Mouse (Mus musculus) layer of hippocampus, postnatal 14 days (tissue): ENCODE measurements at regions not wholly inside any gene's neighbourhood (a gene's known extent, or its start where the extent isn't known, plus 50 kb on each side); places are given as distances from the start of the nearest gene placed in this dataset.

Experiments
- DNase-seq, 2 experiments: peaks; one replicate each; pipeline ENCODE4 v3.0.0; 2021 to 2022; ENCODE audit warnings: low spot score in 2 of 2, mixed read lengths in 1 of 2

GRCm38 (mm10) chr16:90615791-90616190 lies 111.4 kb downstream of the Mis18a start:
- DNase-seq = no peak

- DNase-seq = no peak
These were observed 113.1 kb downstream of the Mis18a start for GRCm38 (mm10) chr16:90614137-90614536.

- no peak for DNase-seq
These were observed 117.0 kb downstream of the Mis18a start for GRCm38 (mm10) chr16:90610097-90610808.

GRCm38 (mm10) chr16:90599329-90599870 lies 127.8 kb downstream of the Mis18a start:
- no peak for DNase-seq

DNA sequence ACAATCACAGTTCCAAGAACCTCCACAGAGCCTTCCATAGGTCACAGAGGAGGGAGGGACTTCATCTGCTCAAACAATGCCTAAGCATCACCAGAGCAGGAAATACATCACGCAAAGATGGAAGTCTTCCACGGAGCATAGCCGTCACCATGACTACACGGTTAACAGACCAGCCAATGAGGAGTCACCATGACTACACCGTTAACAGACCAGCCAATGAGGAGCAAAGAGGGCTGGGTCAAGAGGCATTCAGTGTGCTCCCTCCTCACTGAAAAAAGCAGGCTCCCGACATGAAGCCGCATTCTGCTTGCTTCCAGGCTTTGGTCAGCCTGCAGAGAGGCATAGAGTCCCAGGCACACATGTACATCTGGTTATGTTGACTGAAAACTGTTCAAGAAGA lies 128.5 kb downstream of the Mis18a start:
- DNase-seq = no peak

- no peak for DNase-seq
These were observed 134.3 kb downstream of the Mis18a start for GRCm38 (mm10) chr16:90592721-90593481.

- DNase-seq = no peak
These were observed 142.0 kb downstream of the Mis18a start for GRCm38 (mm10) chr16:90585171-90585570.

- no peak for DNase-seq
These were observed 146.8 kb downstream of the Mis18a start for GRCm38 (mm10) chr16:90580411-90580810.

- DNase-seq = no peak
These were observed 156.1 kb downstream of the Mis18a start for GRCm38 (mm10) chr16:90571107-90571506.

- no peak for DNase-seq
These were observed 157.4 kb downstream of the Mis18a start for GRCm38 (mm10) chr16:90569826-90570225.

DNA sequence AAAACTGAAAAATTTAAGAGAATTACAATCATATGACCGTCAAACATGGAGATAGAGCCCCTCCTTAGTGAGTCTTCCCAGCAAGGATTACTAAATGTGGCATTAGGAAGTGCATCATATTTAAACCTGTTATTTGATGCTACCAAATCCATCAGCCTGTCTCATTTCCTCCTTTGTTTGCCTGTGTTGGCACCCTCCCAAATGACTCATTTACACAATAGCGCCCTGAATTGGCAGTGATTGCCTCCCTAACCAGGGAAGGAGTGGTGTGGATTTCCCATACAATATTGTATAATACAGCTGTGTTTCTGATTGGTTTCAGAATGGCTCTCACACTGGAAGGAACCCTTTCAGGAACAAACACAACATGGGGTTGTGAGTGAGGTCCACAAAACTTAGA lies 162.0 kb downstream of the Mis18a start:
- peak in 1 of 2 experiments; percentile 24 for DNase-seq

DNA sequence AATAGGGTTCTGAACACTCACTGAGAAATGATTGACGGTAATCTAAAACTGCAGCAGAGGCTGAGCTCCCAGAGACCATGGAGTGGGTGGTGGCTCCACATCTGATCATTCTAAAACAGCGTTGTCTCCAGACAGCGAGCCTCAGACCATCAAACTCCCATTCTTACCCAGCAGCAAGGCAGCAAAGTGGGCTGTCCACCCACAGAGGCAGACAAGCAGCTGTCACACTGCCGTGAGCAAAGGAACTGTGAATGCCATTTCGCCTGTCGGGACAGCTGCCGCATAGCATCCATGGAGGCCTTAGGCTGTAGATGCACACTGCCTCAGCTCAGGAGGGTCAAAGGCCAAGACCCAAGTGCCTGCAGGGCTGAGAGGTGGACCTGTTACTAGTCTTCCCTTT lies 167.3 kb downstream of the Hunk start:
- DNase-seq = no peak

GRCm38 (mm10) chr16:90551041-90551440 lies 165.2 kb downstream of the Hunk start:
- DNase-seq = no peak

DNA sequence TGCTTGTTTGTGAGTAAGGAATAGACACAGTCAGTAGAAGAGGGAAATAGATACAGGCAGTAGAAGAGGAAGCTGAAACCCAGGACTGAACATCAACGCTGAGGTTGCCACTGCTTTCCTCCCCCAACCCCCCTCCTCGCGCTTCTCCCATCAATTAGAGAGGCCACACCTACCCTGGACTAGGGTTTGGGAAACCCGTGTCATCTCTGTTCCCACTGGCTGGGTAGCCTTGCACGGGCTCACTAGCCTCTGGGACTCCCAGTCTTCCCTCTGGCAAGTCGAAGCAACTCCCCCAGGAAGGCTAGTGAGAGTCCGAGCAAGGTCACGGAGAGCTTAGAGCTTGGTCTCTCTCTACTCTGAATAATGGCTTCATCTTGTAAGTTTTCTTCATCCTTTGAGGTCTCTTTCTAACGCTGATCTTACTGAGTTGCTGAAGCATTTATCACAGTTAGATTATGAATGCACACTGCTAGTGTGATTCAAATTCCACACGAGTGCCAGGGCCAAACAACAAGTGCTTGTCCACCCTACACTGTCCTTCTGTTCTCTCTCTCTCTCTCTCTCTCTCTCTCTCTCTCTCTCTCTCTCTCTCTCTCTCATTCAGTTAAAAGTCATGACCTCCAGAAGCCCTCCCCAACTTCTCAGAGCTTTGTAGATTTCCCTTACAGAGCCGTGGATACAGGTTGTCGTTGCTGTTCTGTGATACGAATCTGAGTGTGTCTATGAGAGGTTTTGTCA lies 164.4 kb downstream of the Hunk start:
- DNase-seq = no peak
